Mouse (Mus musculus) WW6 (cell line): ENCODE measurements around the gene Dtx3.
"Not testable (repeated sequence)": the region's sequence is repeated elsewhere in the genome, so short reads cannot be mapped to it uniquely, and the experiment has no call there.

Source experiments
- DNase-seq: peaks from one replicate; pipeline ENCODE4 v3.0.0-alpha.2; 2013; ENCODE audit warnings: low read depth, low spot score

Dtx3 gene

DNA sequence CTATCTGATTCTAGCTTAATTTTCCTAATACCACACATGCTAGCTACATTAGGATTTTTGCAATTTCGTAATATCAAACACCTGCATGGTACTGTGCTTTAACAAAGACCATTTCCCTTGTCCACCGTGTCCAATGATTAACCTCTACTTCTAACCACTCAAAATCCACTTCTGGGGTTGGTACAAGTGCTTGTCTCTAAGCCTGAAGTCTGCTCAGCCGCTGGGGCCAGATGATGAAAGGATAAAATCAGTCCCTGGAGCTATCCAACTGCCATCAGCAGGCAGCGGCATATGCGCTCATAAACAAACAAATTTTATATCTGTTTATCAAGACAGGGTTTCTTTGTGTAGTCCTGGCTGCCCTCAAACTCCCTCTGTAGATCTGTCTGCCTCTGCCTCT lies 9.1 kb upstream of the Dtx3 start:
- DNase-seq: no peak

DNA sequence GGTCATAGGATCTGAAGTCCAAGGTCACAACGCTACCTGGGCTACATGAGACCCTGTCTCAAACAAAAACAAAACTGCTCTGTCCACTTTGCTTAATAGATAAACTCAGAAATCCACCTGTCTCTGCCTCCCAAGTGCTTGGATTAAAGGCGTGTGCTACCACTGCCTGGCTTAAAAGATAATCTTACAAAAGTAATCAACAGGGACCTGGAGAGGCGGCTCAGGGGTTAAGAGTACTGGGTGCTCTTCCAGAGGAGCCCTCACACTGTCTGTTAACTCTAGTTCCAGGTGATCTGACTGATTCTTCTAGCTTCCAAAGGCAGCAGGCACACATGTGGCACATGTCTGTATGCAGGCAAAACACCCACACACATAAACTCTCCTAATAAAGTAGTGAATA lies 7.6 kb upstream of the Dtx3 start:
- DNase-seq: no peak

DNA sequence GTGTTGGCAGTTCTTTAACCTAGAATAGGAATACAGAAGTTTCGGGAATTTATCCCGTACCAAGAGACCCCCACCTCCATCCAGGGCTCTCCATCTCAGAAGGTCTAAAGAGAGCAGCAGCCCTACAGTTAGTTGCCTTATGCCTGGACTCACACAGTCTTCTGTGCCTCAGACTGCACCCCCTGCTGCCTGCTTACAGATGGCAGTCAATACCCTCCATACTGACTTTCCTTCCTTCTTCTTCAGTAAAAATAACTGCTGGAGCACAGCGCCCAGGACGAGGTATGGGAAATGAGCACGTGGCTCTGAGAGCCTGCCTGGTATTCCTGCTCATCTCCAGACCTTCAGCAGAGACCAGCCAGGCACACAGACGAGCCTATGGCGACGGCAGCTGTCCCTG lies 4.8 kb upstream of the Dtx3 start:
- DNase-seq: no peak

DNA sequence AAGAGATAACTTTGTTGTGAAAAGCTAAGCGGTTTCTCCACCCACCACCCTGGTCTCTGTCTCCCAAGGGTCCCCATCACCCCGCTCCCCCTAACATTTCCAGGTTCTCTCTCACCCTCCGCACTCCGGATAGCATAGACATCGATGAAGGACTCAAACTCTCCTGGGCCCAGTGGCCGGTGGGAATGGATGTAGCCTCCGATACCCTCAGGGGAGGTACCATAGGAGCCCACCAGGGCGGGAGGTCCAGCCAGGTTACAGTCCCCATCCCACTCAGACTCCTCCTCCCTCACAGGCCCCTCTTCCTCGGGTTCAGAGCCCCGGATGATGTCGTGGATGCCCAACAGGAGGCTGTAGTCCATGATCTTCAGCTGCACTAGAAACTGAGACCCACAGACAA lies 3.9 kb upstream of the Dtx3 start:
- no peak for DNase-seq

DNA sequence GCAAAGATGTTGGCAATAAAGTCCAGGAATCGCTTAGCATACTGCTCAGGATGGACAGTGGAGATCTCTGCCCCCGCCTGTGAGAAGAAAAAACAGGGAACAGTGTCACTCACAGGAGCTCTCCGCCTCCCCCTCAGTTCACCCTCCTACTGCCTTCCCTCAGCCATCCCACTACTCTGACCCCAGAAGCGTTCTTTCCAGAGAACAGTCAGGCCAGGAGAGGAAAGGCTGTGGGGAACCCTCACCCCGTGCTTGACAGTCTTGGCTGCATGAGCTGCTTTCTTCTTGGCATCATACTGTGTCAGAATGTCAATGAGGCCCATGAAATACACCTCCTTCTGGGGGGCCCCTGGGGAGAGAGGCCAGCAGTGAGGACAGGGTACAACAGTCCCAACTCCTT lies 3.5 kb upstream of the Dtx3 start:
- DNase-seq: no peak

DNA sequence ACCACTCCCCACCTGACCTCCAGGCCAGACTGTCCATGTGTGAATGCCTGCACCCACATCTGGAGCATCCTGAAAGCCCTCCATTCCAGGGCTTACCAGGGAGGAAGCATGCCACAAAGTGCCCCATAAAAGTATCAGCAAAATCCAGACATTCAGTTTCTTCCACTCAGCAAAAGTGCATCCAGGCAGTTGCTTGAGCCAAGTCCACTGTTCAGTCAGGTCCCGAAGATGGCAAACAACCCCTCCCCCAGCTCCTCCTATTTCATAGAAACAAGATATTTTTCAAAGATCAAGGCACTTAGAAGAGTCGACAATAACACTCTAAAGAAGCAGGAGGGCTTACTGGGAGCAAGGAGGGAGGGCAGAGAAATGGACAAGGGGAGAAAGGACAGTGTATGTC lies 3.0 kb upstream of the Dtx3 start:
- no peak for DNase-seq

DNA sequence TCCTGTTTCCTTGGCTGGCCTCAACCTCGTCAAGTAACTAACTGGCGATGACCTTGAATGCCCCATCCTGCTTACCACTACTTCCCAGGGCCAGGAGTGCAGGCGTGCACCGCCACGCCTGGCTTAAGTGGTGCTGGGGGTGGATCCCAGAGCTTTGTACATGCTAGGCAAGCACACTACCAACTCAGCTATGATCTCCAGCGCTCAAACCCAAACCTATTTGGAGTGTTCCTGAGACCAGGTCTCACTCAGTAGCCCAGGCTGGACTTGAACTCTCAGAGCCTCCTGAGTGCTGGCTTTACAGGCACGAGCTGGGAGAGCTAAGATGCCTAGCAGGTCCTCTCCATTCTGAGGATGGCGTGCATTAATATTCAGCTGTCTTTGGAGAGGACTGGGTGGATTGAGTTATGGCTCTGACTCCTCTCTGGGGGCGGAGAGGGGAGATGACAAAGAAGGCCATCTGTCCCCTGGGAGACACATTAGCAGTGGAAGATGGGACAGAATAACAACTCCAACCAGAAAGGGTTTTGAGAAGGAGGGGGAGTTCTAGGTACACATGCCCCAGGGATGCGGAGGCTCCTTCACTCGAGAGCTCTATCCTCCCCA lies 2.1 kb upstream of the Dtx3 start:
- DNase-seq: no peak

DNA sequence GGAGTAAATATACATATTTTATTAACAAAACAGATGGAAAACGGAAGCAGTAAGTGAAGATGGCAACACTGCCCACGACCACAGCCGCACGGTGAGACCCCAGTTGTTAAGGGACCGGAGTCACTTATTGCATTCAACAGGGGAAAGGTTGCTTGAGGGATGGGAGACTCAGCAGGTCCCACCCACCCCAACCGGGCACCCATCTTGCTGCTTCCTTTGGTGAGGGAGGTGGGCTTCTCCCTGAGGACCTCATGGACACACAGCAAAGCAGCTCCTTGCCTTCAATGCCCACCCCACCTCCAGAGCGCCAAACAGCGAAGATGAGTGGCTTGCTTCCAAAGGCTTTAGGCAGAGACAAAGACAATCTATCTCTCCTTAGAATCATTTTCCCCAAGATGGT lies 1.6 kb upstream of the Dtx3 start:
- DNase-seq: no peak

DNA sequence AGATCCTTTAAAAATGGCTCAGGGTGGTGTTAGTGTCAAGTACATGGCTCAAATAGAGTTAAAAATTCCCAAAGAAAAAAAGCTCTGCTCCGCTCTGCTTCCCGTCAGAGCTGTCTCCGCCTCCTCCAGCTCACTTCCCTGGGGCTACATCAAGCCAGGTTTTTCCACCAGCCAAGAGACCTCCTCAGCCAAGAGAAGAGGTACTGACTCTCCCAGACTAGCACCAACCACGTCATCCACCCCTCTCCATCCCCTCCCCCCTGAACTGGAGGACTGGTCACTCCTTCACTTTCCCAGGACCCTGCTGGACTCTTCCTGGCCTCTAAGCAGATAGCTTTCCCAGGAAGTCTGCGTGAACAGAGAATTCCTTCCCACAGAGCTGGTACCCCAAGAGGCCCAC lies 864 bp upstream of the Dtx3 start:
- no peak for DNase-seq

DNA sequence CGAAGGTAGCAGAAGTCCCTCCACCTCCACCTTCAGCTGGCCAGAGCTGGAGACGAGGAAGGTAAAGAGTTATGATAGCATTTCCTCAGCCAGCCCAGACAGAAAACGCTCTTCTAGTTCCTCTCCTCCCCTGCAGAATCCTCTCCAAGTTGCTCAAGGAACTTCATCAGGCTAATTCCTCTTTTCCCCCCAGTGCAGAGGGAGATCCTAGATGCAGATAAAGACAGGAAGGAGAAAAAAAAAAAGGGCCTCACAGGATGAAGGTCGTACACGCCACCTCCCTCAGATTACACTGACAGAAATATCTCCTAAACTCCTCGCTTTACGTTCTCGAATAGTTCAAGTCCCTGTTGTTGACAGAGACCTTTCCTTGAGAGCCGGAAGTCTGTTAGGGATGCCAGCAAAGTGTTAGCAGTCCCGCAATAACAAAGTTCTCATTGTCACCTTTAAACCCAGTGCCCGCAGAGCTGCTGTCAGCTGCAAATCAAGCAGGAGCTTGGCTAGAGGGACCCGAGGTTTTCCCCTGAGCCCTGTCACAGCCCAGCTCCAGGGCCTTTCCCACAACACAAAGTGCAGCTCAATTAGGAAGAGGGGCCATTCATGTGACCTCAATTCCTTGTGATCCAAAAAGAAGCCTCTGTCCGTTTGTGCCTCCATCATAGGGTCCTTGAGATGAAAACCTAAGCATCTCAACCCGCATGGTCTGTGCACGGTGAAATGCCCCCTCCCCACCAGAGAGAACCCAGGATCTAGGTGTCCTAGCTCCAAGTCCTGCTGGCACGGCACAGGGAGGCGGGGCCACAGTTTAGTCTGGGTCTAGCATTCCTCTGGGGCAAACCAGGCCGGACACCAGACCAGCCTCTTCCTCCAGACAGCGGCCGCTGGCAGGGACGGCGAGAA lies 850 bp downstream of the Dtx3 start:
- DNase-seq: no peak

DNA sequence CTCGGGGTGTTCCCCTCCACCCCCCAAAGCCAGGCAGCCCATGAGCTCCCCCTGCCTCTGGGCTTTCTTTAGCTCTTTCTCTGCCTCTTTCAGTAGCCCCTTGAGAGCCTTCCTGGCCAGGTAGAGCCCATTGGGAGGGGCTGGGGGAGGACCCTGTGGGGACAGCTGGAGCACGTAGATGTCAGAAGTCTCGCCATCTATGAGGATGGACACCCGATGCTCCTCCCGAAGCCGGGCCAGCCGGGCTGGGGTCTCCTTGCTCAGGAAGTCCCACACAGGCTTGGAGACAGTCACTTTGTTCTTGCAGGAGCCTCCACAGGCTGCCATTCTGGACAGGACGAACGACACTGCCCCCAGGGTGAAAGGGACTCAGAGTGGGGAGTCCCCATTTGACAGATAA lies 2.5 kb downstream of the Dtx3 start:
- DNase-seq: no peak

DNA sequence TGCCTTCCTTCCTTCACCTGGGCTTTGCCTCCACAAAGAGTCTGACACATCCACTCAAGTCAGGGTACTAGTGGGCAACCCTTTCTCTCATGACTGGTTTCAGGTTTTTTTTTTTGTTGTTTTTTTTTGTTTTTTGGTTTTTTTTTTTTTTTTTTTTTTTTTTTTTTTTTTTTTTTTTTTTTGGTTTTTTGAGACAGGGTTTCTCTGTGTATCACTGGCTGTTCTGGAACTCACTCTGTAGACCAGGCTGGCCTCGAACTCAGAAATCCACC lies 3.5 kb downstream of the Dtx3 start:
- DNase-seq: not testable (repeated sequence)

DNA sequence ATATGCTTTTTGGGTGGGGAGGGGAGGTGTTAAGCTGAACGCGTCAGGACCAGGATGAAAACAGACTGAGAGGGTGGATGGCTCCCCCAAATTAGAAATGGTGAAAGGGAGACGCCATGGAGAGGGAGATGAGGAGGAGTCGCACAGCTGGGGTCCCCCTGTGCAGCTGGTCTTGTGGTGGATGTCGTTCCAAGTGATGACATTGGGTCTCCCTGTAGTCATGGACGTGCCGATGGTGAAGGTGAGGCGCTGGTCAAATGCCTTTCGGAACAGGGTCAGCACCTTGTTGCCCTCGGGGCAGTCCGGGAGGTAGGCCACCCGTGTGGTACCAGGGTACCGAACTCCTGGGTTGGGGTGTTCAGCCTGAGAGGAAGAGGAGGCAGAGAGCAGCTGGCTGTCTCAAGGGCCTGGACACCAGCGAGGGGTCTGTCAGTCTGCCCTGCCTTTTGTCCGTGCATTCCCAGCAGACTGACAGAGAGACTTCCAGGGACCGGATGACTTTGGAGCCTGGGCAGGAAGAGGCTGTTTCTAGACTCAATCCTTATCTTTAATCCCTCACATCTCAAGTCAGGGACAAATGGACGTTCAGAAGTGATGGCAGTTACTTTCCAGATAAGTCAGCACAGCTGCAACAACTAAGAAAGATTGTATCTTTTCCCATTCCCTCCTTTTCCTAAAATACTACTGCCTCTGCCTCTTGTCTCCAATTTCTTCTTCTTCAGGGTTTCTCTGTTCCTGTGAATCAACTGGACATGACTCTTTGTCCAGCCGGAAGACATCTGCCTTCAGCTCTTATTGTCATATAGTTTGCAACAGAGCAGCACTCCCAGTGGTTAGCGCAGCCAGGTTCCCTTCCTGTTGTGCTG lies 4.1 kb downstream of the Dtx3 start:
- DNase-seq: no peak

DNA sequence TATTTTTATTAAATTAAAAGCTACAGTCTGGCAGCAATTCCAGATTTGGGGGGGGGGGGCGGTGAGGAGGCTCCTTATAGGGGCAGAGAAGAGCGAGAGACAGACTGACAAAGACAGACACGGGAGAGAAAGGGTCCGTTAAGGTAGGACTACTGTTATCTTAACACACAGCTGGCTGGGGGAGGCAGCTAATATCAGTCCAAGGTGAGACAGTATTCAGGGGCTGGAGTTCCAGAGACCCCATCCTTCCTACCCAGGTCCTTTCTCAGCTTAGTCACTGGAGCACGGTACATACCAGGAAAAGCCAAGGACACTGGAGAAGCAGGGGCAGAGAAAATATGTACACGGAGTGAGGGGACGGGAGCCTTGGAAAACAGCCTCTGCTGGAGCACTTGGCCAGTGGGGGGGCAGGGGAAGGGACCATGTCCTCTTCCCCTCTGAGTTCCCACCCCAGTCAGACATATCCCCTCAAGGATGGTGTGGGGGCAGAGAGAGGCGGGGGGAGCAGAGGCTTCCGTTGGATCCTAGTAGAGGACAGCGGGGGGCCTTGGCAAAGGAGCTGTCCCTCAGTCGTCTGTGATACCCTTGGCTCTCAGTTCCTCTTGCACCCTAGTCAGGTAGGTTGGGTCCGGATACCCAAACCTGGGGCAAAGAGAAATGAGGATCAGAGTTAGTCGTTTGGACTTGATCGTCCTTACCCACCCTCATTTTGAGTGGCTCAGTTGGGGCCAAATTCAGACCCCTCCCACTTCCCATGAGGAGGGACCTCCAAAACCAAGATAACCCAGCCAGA lies 4.9 kb downstream of the Dtx3 start:
- DNase-seq: no peak

DNA sequence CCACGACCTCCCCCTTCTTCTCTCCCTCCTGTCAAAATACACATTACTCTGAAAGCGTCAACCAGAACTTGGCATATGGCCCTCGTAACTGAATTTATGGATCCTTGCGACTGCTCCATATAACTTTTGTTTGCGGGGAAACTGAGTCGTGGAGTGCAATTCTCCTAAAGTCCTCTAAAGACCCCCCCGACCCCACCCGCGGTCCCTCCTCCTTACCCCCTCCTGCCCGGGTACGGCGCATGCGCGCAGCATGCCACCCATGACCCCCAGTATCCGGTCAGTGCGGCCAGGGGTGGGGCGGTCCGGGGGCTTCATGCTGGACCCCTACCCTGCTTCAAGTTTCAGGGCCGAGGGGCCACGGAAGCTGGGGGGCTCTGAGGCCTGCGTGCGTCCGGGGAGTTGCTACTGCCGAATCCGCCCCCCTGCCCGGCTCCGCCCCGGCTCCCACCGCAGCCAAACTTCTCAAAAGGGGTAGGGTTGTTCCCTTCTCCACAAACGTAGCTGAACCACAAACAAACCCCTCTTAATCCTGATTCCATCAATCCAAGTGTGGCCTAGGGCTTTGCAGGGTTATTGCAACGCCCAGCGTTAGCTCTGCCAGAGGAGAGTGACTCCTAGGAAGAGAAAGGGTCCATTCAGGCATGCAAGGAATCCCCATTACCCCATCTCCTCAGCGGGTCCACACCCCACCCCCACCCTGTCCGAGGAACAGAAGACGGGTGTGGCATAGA lies 5.7 kb downstream of the Dtx3 start, which contains the start of gene Arhgef25:
Arhgef25 (minus strand) TSS at position 433 of the 731 bp plus-strand sequence.
- no peak for DNase-seq

DNA sequence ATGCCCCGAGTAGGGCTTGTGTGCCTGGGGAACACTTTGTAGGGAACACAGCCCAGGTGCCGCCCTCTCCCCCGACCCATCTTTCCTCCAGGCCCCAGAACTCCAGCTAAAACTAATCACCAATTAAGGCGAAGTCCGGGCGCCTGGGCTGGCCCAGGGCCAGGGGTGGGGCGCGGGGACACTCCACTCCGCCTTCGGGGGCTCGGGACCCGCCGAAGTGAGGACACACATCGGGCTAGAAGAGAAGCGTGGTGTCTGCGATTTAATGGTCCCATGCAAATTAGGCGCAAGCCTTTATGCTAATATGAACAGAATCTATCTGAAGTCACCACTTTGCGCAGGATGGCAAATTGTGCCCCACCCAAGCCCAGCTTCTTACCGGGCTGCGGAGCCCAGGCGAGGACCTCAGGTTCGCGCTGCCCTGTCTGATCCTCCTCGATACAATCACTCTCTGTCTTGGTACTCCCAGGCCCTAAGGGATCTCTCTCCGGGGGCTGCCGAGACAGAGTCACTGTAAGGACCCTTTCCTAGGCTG lies 6.3 kb downstream of the Dtx3 start:
- no peak for DNase-seq

DNA sequence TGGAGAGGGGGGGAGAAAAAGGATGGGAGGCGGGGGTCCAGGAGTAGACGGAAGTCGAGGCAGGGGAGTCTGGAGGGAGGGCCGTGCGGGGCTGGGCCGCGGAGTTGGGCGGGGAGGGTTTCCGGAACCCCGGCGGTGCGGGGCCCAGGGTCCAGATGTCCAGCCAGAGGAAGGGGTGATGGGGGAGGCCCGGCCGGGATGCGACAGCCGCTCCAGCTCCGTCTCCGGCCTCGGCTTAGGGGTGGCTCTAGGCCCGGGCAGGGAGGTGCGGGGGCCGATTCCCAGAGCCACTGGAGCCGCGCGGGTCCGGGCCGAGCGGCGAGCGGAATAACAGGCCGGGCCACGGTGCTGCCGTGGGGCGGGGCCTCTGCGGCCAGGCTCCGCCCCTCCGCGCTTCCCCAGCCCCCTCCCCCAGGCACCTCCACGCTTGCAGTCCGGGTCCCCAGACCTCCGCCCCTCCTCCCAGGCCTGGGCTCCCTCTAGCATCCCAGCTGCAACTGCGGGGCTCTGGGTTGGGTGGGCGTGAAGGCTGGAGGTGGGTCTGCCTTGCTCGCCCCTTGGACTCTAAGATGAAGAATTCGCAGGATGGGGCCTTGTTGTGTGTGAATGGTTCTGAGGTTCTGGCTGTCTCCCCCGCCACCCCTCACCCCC lies 6.9 kb downstream of the Dtx3 start:
- DNase-seq: peak; percentile 69

DNA sequence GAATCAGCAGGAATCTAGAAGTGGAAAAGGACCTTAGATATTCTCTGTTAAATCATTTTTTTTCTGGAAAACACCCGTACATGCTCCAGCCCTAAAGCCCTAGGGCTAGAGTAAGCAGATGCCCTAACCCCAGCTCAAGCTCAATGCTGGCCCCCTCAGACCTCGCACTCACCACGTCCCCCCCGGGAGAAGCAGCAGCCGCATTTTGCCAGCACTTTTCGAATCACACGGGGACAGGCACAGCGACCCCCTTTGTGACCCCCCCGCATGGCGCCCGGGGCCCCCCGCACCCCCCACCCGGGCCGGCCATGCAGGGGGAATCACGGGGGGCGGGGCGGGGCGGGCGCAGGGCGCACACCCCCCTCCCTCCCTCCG lies 7.5 kb downstream of the Dtx3 start:
- DNase-seq: no peak

DNA sequence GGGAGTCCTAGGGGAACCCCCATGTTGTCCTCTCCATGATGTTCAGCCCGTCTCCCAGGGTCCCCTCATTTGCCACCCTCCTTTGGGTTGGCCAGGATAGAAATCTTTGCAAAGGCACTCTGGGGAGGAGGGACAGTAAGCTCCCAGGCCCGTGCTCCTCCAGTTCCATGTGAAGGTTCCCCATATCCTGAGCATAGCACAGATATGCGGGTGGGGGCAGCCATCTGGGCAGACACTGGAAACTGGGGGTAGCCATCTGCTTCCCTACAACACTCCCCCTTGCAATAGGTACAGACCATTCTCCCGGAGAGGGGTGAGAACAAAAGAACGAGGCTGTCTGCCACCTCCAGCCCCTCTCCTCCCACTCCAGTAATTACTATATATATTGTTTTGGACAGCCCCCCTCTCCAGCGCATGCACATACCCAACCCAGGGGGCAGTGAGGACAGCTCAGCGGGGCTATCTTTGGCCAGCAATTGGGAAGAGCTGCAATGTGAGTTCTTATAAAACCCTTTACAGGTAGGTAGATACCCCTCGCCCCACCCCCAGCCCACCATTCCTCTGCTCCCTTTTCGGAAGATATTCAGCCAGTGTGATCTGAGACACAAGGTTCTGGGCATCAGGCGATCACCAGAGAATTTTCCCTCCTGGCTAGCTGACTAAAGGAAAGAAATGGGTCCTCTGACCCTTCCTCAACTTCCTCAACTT lies 8.0 kb downstream of the Dtx3 start:
- DNase-seq: no peak

DNA sequence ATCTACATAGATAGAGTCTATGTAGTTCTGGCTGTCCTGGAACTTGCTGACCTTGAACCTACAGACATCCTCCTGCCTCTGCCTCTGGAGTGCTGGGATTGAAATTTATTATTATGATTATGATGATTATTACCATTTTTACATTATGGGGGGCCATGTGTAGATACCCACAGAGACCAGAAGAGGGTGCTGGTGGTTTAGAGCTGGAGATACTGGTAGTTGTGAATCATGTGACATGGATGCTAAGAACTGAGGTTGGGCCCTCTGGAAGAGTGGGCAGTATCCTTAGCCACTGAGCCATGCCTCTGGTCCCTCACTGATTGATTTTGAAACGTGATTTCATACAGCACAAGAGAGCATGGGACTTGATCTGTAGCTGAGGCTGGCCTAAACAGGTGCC lies 9.1 kb downstream of the Dtx3 start:
- DNase-seq: no peak
